Mouse (Mus musculus) liver, embryonic 14.5 days (tissue): ENCODE results near the gene Mrrf.
"Not testable (repeated sequence)": the region's sequence is repeated elsewhere in the genome, so short reads cannot be mapped to it uniquely, and the experiment has no call there.

ENCODE experiments used
- CTCF ChIP-seq: IDR thresholded peaks from 2 replicates; pipeline ENCODE4 v1.5.1; 2016; ENCODE audit warnings: antibody characterized with exemption, low read depth, control low read depth
- EP300 ChIP-seq: IDR thresholded peaks from 2 replicates; pipeline ENCODE4 v1.6.1; 2016; ENCODE audit warnings: antibody characterized with exemption, low read depth

DNA sequence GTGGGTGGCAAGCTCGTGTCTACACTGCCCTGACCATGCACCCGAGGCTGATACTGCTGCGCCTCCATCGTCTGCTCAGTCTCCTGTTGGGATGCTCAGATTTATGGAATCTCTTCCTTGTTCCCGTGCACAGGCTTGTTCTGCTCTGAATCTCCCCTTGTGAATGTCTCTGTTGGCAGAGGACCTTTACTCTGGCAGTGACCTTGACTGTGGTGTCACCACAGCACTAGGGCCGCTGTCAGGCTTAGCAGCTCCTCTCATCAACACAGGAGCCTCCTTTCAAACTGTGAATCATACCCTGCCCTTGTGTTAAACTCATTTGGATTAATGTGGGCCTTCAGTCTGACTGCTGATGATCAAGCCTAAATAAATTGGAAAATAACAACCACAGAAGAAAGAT is 53.0 kb downstream of the Mrrf start:
- not testable (repeated sequence) for TF ChIP-seq CTCF, EP300
